Mouse (Mus musculus) stomach, embryonic 16.5 days (tissue): ENCODE data around the gene Chrdl2. TPM values are rescaled to one million over a fixed set of nuclear protein-coding genes. Genes with fewer than 3 reads are reported as not detected.
"Not testable (repeated sequence)": the region's sequence is repeated elsewhere in the genome, so short reads cannot be mapped to it uniquely, and the experiment has no call there.

Experiments
- ATAC-seq: fragments of 200-750 bp; cut with Nextera tagmentation; 2 replicates; pipeline ENCODE4 v1.8.0; 2017; ENCODE audit warnings: moderate number of reproducible peaks, moderate TSS enrichment; ENCODE audit not compliant: insufficient read depth, low FRiP score
- H3K27ac ChIP-seq: fragments of 300-500 bp; sonication (generic); 2 replicates; pipeline ENCODE4 v1.5.1; 2014; ENCODE audit warnings: low read length
- H3K27me3 ChIP-seq: fragments of 300-500 bp; sonication (generic); 2 replicates; pipeline ENCODE4 v1.6.1; 2014; ENCODE audit warnings: low read length, control low read depth, mixed read lengths; ENCODE audit not compliant: control insufficient read depth, insufficient read depth
- H3K36me3 ChIP-seq: fragments of 300-500 bp; sonication (generic); 2 replicates; pipeline ENCODE4 v1.6.1; 2014; ENCODE audit warnings: low read length; ENCODE audit not compliant: control insufficient read depth, insufficient read depth
- H3K4me1 ChIP-seq: fragments of 300-500 bp; sonication (generic); 2 replicates; pipeline ENCODE4 v1.6.1; 2014; ENCODE audit warnings: low read length, control low read depth, mixed read lengths; ENCODE audit not compliant: control insufficient read depth, insufficient read depth
- H3K4me2 ChIP-seq: fragments of 300-500 bp; sonication (generic); 2 replicates; pipeline ENCODE4 v1.6.1; 2014; ENCODE audit warnings: low read depth, low read length, mixed read lengths
- H3K4me3 ChIP-seq: fragments of 300-500 bp; sonication (generic); replicated peaks from 2 replicates; pipeline ENCODE4 v1.5.1; 2014; ENCODE audit warnings: mild to moderate bottlenecking, low read length
- H3K9ac ChIP-seq: fragments of 300-500 bp; sonication (generic); 2 replicates; pipeline ENCODE4 v1.6.1; 2014; ENCODE audit warnings: low read length
- H3K9me3 ChIP-seq: fragments of 300-500 bp; sonication (generic); replicated peaks from 2 replicates; pipeline ENCODE4 v1.6.1; 2016; ENCODE audit warnings: low read length, control low read depth; ENCODE audit not compliant: control insufficient read depth
- WGBS: fragments of 180-500 bp; shearing (Covaris S2); extraction: QIAGEN DNeasy Blood & Tissue Kit; methylation state at CpG from one replicate; pipeline ENCODE4 v1.1.7; 2014; 5-methylcytosine and 5-hydroxymethylcytosine counted together
- polyA plus RNA-seq: library from polyadenylated mRNA; unstranded; fragments of >200 nt; fragmentation: Nextera tagmentation; extraction: Ambion mirVana; gene quantifications from 2 replicates; pipeline ENCODE4 v1.2.1, GENCODE M21; 2015

The Chrdl2 gene
- polyA plus RNA-seq, 1 experiment from 2014 or later, result 0.48 TPM

DNA sequence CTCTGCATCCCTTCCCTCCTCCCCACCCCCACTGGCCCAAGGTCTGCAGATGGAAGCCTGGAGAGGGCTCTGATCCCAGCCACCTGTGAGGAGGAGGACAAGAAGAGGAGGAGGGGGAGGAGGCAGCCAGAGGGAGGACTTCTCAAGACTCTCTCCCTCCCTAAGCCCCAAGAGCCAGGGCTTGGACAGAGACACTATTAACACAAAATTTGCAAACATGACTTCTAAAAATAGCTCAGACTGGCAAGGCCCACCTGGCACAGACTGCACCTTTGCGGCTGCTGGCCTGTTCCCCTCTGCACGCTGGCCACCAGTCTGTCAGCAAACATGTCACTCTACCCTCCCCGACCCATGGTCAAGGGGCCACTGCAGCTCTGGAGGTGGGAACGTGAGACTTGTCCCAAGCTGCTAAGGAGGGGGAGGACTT is 37.6 kb downstream of the Chrdl2 start:
- ATAC-seq, result peak; percentile 39; the same call in 1 of the 2 replicates
- no peaks in the 10 kb centered on the region for H3K27me3 ChIP-seq
- H3K27ac ChIP-seq, result no peak overlapping the region
- H3K9ac ChIP-seq, result no peak overlapping the region
- H3K36me3 ChIP-seq, result no peaks in the 10 kb centered on the region
- no peaks in the 10 kb centered on the region for H3K9me3 ChIP-seq
- WGBS, result 23% methylated on average over 4 of the region's 4 CpGs
- 0 out of 2 replicates have a peak, but pooled peaks cover 4% of the 10 kb centered on the region for H3K4me1 ChIP-seq
- H3K4me2 ChIP-seq, result no peak overlapping the region
- H3K4me3 ChIP-seq, result no peak overlapping the region

DNA sequence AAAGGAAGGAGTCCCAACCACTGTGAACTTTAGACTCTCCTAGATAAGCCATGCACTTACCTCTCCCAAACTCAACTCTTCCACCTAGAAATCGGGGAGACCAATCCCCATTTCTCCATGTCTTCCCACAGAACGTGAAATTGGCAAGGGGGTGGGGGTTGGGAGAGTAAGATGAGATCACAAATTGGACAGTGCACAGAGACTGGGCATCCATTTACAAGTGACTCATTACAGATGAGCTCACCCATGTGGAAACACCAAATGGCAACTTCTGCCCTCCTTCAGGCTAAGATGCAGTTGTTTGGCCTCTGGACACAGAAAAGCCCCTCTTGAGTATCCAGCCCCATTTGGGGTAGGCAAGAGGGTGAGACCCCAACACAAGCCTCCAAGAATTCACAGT is 40.5 kb downstream of the Chrdl2 start:
- 0 out of 2 replicates have a peak, but pooled peaks cover 4% of the 10 kb centered on the region for H3K4me1 ChIP-seq
- H3K27me3 ChIP-seq, result no peaks in the 10 kb centered on the region
- no peak overlapping the region for H3K9ac ChIP-seq
- 66% methylated on average over 2 of the region's 2 CpGs for WGBS
- no peak for ATAC-seq
- no peak overlapping the region for H3K4me3 ChIP-seq
- H3K36me3 ChIP-seq, result no peaks in the 10 kb centered on the region
- H3K27ac ChIP-seq, result no peak overlapping the region
- H3K9me3 ChIP-seq, result no peaks in the 10 kb centered on the region
- no peak overlapping the region for H3K4me2 ChIP-seq

DNA sequence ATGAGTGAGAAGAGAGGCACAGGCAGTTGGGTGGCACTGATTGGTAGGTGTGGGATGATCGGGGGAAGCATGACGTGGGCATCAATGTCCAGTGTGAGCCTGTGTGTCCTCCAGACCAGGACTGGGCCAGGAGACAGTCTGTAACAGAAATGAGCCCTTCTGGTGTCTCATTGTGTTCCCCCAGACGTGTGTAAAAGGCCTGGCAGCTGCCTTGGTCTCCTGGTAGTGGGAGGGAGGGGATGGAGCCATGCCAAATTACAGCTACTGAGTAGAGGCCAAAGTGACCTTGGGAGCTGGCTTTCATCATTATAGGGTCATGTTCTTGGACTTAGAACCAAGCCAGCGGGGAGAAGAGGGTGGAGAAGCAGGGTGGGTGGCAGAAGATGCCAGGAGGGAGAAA is 45.9 kb downstream of the Chrdl2 start:
- Histone ChIP-seq H3K4me1 (no peaks in the 10 kb centered on the region), H3K4me3 (no peak overlapping the region), H3K36me3 (no peaks in the 10 kb centered on the region), H3K27ac (no peak overlapping the region), H3K9ac (no peak overlapping the region), H3K4me2 (no peak overlapping the region), H3K9me3 (no peaks in the 10 kb centered on the region), H3K27me3 (no peaks in the 10 kb centered on the region)
- WGBS, result 67% methylated on average over 4 of the region's 4 CpGs
- no peak for ATAC-seq

DNA sequence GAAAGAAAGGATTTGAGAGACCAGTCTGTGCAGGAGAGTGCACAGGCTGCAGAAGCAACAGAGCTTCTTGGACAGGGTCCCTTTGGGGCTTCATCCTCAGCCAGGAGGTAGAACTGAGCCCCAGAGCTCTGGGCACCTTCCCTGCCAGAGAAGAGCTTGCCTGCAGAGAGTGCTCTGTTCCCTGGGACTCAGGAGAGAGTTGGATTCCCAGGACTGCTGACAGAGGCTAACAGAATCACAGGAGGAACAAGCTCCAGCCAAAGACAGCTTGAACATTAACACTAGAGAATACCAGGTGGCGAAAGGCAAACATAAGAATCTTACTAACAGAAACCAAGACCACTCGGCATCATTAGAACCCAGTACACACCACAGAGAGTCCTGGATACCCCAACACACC is 47.0 kb downstream of the Chrdl2 start:
- not testable (repeated sequence) for H3K4me2 ChIP-seq, H3K27ac ChIP-seq, H3K27me3 ChIP-seq, H3K9ac ChIP-seq, H3K4me3 ChIP-seq, H3K4me1 ChIP-seq, H3K9me3 ChIP-seq, ATAC-seq, H3K36me3 ChIP-seq
- WGBS, result 79% methylated on average over 2 of the region's 2 CpGs

DNA sequence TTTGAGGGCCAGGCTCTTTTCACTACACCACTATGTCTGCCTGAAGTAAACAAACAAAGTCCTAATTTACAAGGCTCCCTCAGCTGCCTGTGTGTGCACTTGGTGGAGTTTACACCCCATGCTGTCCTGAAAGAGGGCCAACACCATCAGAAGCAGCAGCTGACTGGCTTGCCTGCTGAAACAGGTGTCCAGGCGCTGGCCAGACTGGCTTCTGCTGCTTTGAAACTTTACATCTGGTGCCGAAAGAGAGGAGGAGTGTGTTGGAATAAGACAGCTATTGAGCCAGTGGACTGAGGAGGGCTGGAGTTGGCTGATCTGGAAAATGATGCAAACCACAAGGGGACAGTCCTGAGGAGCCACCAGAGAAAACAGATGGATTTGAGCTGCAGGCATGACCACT is 68.0 kb downstream of the Chrdl2 start:
- Histone ChIP-seq H3K4me1 (0 out of 2 replicates have a peak, but pooled peaks cover 5% of the 10 kb centered on the region), H3K4me3 (no peak overlapping the region), H3K27ac (no peak overlapping the region), H3K4me2 (no peak overlapping the region), H3K36me3 (no peaks in the 10 kb centered on the region), H3K9me3 (no peaks in the 10 kb centered on the region), H3K27me3 (no peaks in the 10 kb centered on the region), H3K9ac (no peak overlapping the region)
- WGBS, result 47% methylated on average over 2 of the region's 2 CpGs
- ATAC-seq, result peak; percentile 58

DNA sequence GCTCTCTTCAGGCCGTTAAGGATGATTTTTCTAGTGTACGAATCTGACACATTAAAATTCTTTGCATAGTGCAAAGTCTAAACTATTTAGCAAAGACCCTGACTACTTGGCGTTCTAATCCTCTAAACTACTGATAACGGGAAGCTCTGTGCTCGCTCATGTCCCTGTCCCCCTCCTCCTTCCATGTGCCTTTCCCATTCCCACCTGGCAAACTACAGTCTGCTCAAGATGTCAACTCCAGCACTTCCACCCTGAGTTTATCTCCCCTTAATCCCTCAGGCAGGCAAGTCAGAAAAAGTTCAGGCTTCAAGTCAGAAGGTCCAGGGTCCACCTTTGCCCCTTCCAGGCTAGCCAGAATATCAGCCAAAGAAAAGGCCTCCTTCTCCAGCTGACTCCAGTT is 70.3 kb downstream of the Chrdl2 start:
- no peak overlapping the region for H3K27ac ChIP-seq
- H3K4me1 ChIP-seq, result 0 out of 2 replicates have a peak, but pooled peaks cover 5% of the 10 kb centered on the region
- H3K4me3 ChIP-seq, result no peak overlapping the region
- WGBS, result 44% methylated on average over 5 of the region's 5 CpGs
- ATAC-seq, result no peak
- no peaks in the 10 kb centered on the region for H3K9me3 ChIP-seq
- no peaks in the 10 kb centered on the region for H3K27me3 ChIP-seq
- no peak overlapping the region for H3K4me2 ChIP-seq
- no peaks in the 10 kb centered on the region for H3K36me3 ChIP-seq
- H3K9ac ChIP-seq, result no peak overlapping the region

DNA sequence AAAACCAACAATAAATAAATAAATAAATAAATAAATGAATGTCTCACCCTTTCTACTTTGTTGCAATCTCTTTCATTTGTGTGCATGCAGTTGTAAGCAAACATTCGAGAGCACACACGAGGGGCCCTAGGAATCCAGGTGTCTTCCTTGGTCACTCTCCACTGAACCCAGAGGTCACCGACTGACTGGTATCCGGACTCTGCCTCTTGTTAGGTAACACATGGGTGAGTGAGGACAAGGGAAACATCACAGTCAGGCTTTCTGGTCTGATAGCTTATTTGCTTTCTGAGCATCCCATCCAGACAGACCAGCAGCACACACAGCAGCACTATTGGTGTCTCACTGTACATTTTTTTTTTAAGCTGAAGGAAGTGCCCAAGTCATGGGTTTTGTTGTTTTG is 71.1 kb downstream of the Chrdl2 start:
- WGBS, result 83% methylated on average over 4 of the region's 4 CpGs
- Histone ChIP-seq H3K9ac (no peak overlapping the region), H3K36me3 (no peaks in the 10 kb centered on the region), H3K4me1 (0 out of 2 replicates have a peak, but pooled peaks cover 5% of the 10 kb centered on the region), H3K27ac (no peak overlapping the region), H3K27me3 (no peaks in the 10 kb centered on the region), H3K4me2 (no peak overlapping the region), H3K4me3 (no peak overlapping the region), H3K9me3 (no peaks in the 10 kb centered on the region)
- ATAC-seq, result no peak

DNA sequence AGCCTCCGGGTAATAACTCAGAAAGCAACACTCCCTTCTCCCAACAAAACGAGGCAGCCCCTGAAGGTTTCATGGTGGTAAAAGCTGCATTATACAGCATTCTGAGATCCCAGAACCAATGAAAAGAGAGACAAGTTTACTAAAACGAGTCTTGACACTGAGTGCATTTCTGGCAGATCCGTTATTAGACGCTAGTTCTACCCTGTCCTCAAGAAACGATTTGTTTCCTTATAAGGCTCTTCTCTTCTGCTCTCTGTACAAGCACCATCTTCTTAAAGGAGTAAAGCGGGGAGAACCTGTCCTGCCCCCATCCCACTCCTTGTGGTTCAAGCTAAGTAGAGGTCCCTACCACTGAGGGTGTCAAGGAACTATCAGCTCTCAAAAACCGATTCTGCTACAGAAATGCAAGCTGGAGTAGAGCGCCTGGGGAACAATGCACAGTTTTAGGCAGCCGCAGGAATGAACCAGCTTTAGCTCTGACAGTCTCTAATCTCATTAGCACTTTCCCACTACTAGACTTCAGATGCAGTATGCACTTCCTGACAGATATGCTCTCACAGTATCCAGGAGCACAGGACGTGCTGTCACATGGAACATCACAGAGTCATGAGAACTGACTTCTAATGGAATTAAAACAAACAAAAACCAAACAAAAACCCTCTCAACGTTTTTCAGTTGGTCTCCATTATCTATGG is 74.3 kb downstream of the Chrdl2 start:
- peak overlapping the region; percentile 48 for H3K27ac ChIP-seq
- WGBS, result 58% methylated on average over 12 of the region's 12 CpGs
- H3K36me3 ChIP-seq, result peaks cover 12% of the 10 kb centered on the region; the same call in 1 of the 2 replicates
- ATAC-seq, result peak; percentile 58; the same call in 1 of the 2 replicates
- no peak overlapping the region for H3K4me3 ChIP-seq
- no peak overlapping the region for H3K9ac ChIP-seq
- H3K4me1 ChIP-seq, result no peaks in the 10 kb centered on the region
- H3K9me3 ChIP-seq, result no peaks in the 10 kb centered on the region
- no peak overlapping the region for H3K4me2 ChIP-seq
- no peaks in the 10 kb centered on the region for H3K27me3 ChIP-seq

DNA sequence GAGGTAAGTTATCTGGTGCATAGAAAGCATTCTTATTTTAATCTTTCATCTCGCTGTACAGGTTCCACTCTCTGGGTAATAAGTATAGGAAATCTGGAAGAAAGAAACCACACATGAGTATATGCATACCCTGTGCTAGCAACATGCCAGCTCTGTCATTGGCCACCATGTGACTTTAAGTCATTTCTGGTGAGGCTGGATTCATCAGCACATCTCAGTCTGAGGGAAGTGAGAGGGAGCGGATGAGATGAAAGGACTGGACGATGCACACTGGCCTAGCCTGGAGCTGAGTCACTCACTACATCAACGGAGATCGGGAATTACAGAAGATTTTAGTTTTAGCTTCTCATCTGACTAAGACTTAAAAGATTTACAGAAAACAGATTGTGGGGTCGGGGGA is 76.9 kb downstream of the Chrdl2 start:
- H3K4me1 ChIP-seq, result no peaks in the 10 kb centered on the region
- WGBS, result 81% methylated on average over 6 of the region's 6 CpGs
- H3K36me3 ChIP-seq, result peaks cover 29% of the 10 kb centered on the region
- H3K4me2 ChIP-seq, result no peak overlapping the region
- H3K4me3 ChIP-seq, result no peak overlapping the region
- no peak for ATAC-seq
- no peak overlapping the region for H3K27ac ChIP-seq
- H3K9ac ChIP-seq, result no peak overlapping the region
- H3K9me3 ChIP-seq, result no peaks in the 10 kb centered on the region
- no peaks in the 10 kb centered on the region for H3K27me3 ChIP-seq
